Mouse (Mus musculus): ENCODE measurements around the gene Tmc4. TPM values are rescaled to one million over a fixed set of nuclear protein-coding genes. Genes with fewer than 3 reads are reported as not detected.

Gene Tmc4
- polyA plus RNA-seq, 1 experiment, result 10.5 TPM

DNA sequence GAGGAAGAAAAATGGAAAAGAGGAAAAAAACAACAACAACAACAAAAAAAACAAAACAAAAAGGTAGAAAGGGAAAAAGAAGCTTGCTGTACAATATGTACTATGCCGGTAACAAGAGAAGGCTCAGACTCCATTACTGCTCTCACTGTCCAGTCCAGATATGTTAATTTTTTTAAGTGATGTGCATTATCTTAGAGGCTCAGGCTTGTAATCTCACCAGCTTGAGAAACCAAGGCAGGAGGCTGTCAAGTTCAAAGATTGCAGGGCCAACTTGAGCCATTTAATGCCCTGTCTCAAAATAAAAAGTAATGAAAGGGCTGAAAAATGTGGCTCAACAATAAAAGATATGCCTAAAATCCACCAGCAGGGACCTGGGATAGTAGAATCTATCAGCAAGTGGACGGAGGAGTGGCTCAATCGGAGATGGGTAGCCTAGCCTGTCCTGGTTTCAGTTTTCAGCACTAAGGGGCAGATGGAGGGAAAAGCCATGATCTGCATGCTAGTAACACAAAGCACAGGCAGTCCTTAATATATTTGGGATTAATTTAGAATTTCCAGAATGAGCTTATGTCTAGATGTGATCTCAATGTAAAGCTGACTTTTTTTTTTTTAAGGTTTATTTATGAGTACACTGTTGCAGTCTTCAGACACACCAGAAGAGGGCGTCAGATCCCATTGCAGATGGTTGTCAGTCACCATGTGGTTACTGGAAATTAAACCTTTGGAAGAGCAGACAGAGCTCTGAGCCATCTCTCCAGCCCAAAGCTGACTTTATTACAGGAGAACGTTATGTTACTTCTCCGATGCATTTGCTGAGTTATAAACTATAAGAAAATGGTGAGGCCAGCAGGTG lies 60.7 kb downstream of the Tmc4 start:
- no peaks in the 10 kb centered on the region for H3K4me1 ChIP-seq (ENCODE audit: control insufficient read depth, insufficient read depth, low read length)
- TF ChIP-seq POLR2A (IDR thresholded peaks at IDR 0.05; ENCODE audit: low read depth, low read length) (no peak), CTCF (IDR thresholded peaks at IDR 0.05; ENCODE audit: borderline replicate concordance, insufficient read depth, low read length) (no peak)
- H3K27ac ChIP-seq (ENCODE audit: insufficient read depth, low read length), result no peak overlapping the region
- H3K4me3 ChIP-seq (ENCODE audit: insufficient read depth, low read length), result no peak overlapping the region; the same call in 1 of the 2 replicates

DNA sequence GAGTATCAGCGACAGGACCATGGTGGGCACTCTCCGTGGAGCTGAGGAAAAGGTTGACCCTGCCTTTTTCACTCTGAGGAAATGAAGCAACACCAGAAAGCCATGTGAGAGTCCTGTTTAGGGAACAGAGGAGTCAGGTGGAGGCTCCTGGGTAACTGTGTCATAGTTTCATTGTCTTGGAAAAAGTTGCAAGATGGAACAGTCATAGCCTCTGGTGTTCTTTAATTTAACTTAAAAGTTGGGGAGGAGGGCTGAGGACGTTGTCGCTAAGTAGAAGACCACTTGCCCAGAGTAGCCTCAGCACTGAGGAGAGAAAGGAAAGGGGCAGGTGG lies 61.3 kb downstream of the Tmc4 start, which contains the start of gene Oscar:
Oscar (minus strand) TSS at position 101 of the 332 bp plus-strand sequence.
- no peak for TF ChIP-seq POLR2A (IDR thresholded peaks at IDR 0.05; ENCODE audit: low read depth, low read length)
- Histone ChIP-seq H3K4me3 (ENCODE audit: insufficient read depth, low read length) (no peak within 1 kb of the TSS; the same call in 1 of the 2 replicates), H3K4me1 (ENCODE audit: control insufficient read depth, insufficient read depth, low read length) (no peaks in the 10 kb centered on the region), H3K27ac (ENCODE audit: insufficient read depth, low read length) (no peak within 1 kb of the TSS)

Other genes with a start within 250 kb of the Tmc4 start
- 0.43 TPM in 1 of 2 replicates, not detected in the other for gene Tarm1, start 174.9 kb downstream of the Tmc4 start, polyA plus RNA-seq (2011; ENCODE audit: insufficient read length, low read depth, missing spikeins)
- gene Oscar, start 61.4 kb downstream of the Tmc4 start, polyA plus RNA-seq (2011; ENCODE audit: insufficient read length, low read depth, missing spikeins), result 0.37 TPM in 1 of 2 replicates, not detected in the other
- gene Ndufa3, start 60.2 kb downstream of the Tmc4 start, polyA plus RNA-seq (2011; ENCODE audit: insufficient read length, low read depth, missing spikeins), result 386 and 396 TPM in 2 replicates
- gene Tfpt, start 47.6 kb downstream of the Tmc4 start, polyA plus RNA-seq (2011; ENCODE audit: insufficient read length, low read depth, missing spikeins), result 13.7 and 17.3 TPM in 2 replicates
- 42.2 and 51.8 TPM in 2 replicates for gene Prpf31, start 47.6 kb downstream of the Tmc4 start, polyA plus RNA-seq (2011; ENCODE audit: insufficient read length, low read depth, missing spikeins)
- gene Cnot3, start 32.3 kb downstream of the Tmc4 start, polyA plus RNA-seq (2011; ENCODE audit: insufficient read length, low read depth, missing spikeins), result 68.8 and 82.0 TPM in 2 replicates
- gene Leng1, start 11.7 kb downstream of the Tmc4 start, polyA plus RNA-seq (2011; ENCODE audit: insufficient read length, low read depth, missing spikeins), result 8.0 and 9.8 TPM in 2 replicates
- 81.5 and 85.6 TPM in 2 replicates for gene Tsen34, start 15.3 kb upstream of the Tmc4 start, polyA plus RNA-seq (2011; ENCODE audit: insufficient read length, low read depth, missing spikeins)
- gene Mboat7, start 16.0 kb upstream of the Tmc4 start, polyA plus RNA-seq (2011; ENCODE audit: insufficient read length, low read depth, missing spikeins), result 82.2 and 94.6 TPM in 2 replicates
- 1,255 and 1,395 TPM in 2 replicates for gene Rps9, start 26.4 kb upstream of the Tmc4 start, polyA plus RNA-seq (2011; ENCODE audit: insufficient read length, low read depth, missing spikeins)
- 0.79 TPM in 1 of 2 replicates, not detected in the other for gene Pirb, start 42.8 kb upstream of the Tmc4 start, polyA plus RNA-seq (2011; ENCODE audit: insufficient read length, low read depth, missing spikeins)
- not detected in 2 replicates for gene Gm15448, start 148.1 kb upstream of the Tmc4 start, polyA plus RNA-seq (2011; ENCODE audit: insufficient read length, low read depth, missing spikeins)
- 0.42 TPM in 1 of 2 replicates, not detected in the other for gene Pira2, start 167.5 kb upstream of the Tmc4 start, polyA plus RNA-seq (2011; ENCODE audit: insufficient read length, low read depth, missing spikeins)
- gene Gm14548, start 220.6 kb upstream of the Tmc4 start, polyA plus RNA-seq (2011; ENCODE audit: insufficient read length, low read depth, missing spikeins), result not detected in 2 replicates
- gene Lilra6, start 237.9 kb upstream of the Tmc4 start, polyA plus RNA-seq (2011; ENCODE audit: insufficient read length, low read depth, missing spikeins), result not detected in 2 replicates